Mouse (Mus musculus): ENCODE data around the gene Fam240a. TPM values are rescaled to one million over a fixed set of nuclear protein-coding genes. Genes with fewer than 3 reads are reported as not detected.

Fam240a gene
- total RNA-seq, 2 experiments from 2014 or later: not detected

GRCm38 (mm10) chr9:110899451-110900008 is 17.1 kb downstream of the Fam240a start:
- no peak for ATAC-seq (replicated peaks; ENCODE audit: poor library complexity, severe bottlenecking)

- ATAC-seq (replicated peaks; ENCODE audit: poor library complexity, severe bottlenecking): peak; percentile 60
These were observed 20.1 kb downstream of the Fam240a start for GRCm38 (mm10) chr9:110896595-110896994.

DNA sequence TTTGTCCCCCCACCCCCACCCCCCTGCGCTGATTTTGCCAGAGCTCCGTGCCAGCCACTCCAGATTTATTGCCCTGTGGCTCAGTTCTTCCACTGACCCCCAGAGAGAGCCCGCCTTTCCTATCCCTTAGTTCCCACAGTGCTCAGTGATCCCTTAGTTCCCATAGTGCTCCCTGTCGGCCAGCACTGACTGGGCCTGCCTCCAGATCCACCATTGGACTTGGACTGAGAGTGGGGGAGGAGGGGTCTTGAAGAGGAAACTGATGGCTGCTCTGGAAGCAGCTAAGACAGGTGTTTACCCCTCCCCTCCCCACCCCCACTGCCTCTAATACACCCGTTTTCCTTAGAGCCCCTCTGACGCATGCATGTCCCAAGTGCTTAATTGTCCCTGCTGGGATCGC is 20.7 kb downstream of the Fam240a start:
- no peak for ATAC-seq (replicated peaks; ENCODE audit: poor library complexity, severe bottlenecking)

GRCm38 (mm10) chr9:110895507-110895906 is 21.2 kb downstream of the Fam240a start:
- no peak for ATAC-seq (replicated peaks; ENCODE audit: poor library complexity, severe bottlenecking)

DNA sequence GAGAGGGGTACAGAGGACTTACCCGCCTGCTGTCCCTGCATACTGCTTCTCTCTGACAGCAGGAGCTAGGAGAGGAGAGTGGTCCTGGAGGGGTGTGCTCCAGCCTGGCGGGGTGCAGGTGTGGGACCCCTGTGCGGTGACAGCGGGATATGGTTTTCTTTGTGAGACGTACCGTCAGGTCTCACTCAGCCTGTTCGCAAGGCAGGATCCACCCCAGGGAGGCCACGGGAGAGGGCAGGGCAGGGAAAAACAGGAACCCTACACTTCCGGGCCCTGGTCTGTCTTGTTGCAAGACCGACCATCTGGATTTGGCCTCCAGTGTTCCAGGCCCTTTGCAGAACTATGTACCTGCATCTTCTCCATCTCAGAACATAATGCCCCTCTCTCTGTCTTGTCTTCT is 23.2 kb downstream of the Fam240a start:
- ATAC-seq (replicated peaks; ENCODE audit: poor library complexity, severe bottlenecking): peak; percentile 61

GRCm38 (mm10) chr9:110892552-110892951 is 24.1 kb downstream of the Fam240a start:
- no peak for ATAC-seq (replicated peaks; ENCODE audit: poor library complexity, severe bottlenecking)

DNA sequence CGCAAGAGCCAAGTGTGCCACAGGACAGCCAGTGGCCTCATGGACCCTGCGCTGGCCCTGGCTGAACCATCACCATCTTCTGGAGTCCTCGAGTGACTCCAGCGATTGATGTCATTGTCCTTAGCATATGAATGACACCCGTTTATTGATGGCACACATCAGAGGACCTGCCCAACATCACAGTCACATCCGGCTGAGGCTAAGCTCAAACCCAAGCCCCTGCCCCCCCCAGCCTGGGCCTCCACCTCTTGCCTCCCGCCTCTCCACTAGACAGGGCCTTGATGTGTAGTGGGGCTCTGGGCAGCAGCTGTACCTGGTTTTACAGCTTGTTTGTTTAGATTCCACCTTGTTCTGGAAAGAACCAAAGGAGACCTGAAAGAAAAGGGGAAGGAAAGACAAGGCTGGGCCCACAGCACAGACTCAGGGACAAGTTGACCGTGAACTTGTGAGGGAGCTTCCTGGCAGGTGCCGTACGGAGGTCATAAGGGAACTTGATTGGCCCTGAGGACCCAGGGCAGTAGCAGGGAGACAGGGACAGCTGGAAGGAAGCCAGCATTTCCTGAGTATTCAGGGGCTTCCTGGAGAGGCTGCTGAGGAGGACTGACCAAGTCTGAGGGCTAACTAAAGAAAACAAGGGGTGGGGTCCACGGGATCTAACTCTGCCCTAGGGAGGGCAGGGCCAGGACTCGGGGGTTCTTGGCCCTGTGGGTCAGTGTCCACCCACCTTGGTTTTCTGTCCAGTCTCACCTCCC is 25.4 kb downstream of the Fam240a start:
- ATAC-seq (replicated peaks; ENCODE audit: poor library complexity, severe bottlenecking): no peak

GRCm38 (mm10) chr9:110890026-110890783 is 26.5 kb downstream of the Fam240a start:
- no peak for ATAC-seq (replicated peaks; ENCODE audit: poor library complexity, severe bottlenecking)

- ATAC-seq (replicated peaks; ENCODE audit: poor library complexity, severe bottlenecking): no peak
These were observed 27.7 kb downstream of the Fam240a start for GRCm38 (mm10) chr9:110888935-110889334.

DNA sequence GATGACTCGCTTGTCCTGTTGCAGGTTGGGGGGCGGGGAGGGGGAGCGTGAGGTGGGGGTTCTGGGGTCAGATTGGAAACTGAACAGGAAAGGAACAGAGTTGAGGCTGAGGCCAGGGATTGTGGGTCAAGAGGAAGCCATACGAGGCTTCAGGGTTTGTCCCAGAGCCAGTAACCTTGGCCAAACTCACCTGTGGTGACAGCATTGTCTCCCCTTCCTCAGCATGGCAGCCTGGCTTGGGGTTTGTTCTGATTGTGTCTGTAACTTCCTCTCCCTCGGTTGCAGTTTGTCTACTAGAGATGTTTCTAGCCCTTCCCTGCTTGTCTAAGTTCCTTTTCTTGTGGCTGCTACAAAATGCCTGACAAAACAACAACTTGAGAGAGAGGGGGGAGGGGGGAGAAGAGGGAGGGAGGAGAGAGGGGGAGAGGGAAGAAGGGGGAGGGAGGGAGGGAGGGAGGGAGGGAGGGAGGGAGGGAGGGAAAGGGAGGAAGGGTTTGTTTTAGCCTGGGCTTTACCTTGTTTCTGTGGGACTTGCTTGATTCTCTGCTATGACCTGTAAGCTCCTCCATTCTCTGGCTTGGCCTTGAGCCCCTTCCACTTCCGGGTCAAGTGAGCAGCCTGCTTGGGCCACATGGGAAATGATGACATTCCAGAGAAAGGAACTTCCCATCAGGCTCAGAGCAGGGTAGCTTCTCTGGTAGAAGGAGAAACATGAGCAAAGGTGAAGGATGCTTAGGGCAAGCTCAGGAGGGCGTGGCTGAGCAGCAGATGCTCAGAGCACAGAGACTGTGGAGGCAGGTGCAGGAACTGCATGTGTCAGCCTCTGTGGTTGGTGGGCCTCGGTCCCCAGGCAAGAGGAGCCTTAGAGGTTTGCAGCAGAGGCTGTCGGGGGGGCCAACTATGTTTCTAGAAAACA is 29.0 kb downstream of the Fam240a start:
- no peak; the same call in 1 of the 2 replicates for ATAC-seq (replicated peaks; ENCODE audit: poor library complexity, severe bottlenecking)

DNA sequence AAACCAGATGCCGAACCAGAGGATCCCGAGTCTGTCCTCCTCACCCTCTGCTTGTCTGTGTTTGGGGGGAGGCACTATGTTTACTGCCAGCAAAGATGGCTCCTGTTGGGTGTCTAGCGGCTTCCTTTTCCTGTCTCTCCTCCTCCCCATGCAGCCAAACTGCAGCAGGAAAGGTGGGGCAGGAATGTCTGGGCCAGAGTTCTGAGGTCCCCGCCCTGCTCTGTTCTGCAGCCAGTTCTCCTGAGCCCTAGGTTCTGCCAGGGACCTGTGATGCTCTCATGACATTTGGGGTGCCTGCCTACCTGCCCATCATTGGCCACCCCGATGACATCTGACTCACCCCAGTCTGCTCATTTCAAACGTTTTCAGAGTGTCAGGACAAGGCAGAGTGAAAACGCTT is 34.7 kb downstream of the Fam240a start:
- no peak for ATAC-seq (replicated peaks; ENCODE audit: poor library complexity, severe bottlenecking)

- ATAC-seq (replicated peaks; ENCODE audit: poor library complexity, severe bottlenecking): peak; percentile 13; the same call in 1 of the 2 replicates
These were observed 35.9 kb downstream of the Fam240a start for GRCm38 (mm10) chr9:110880772-110881171.

DNA sequence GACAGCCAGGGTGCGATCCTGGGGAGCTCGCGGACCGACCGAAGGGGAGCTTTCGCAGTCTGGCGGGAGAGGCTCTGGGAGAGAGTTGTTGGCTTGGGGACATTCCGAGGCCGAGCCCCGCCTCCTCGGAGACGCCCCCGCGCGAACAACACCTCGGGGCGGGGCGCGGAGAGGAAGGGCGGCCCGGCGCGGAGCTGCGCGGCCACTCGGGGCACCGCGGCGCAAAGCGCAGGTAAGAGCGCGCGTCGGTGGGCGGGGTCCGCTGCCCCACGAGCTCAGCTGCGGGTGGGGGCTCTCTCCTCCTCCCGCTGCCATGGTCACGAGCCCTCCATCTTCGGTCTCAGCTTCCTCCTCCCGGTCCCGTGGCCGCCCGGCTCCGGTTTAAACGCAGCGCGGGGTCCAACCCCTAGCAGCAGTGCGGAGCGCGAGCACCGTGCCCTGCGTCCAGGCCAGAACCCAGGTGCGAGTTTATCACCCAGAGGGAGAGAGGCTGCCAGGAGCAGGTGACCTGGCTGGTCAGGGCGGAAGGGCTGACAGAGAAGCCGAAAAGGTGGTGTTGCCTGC is 36.6 kb downstream of the Fam240a start, which contains the start of gene Tmie:
Tmie (minus strand) TSS at position 116 of the 564 bp plus-strand sequence.
- ATAC-seq (replicated peaks; ENCODE audit: poor library complexity, severe bottlenecking): peak; percentile 56

DNA sequence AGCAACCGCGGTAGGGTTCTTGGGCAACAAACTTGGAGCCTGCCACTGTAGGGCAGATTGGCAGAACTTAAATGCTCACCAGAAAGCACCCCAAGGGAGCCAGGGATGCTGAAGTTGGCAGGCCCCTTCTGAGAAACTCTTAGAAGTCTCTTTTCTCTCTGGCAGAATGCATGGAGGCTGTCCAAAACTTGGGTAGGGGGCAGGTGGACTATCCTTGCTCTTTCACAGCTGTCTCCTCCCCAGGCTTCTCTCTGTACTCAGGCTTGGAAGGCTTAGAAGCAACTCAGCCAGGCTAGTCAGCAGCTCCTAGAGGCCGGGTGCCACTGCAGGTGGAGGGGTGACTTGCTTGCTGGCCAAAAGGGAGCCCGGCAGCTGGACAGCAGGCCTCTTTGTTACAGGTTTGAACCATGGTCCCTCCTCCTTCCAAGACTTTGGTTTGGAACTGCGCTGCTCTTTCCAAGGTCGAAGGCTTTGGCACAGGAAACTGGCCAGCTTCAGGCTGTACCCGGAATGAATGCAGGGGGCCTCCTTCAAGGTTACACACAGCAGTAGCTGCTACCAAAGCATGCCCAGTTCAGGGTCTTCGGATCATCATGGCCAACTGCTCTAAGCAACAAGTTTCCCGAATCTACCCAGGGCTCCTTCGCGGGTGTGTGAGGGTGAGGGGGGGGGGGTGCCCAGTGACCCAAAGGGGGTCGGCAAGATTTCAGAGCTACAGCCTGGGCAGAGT is 37.3 kb downstream of the Fam240a start, which contains the start of gene Als2cl:
Als2cl (plus strand) TSS at position 680 of the 730 bp plus-strand sequence.
- ATAC-seq (replicated peaks; ENCODE audit: poor library complexity, severe bottlenecking): no peak

DNA sequence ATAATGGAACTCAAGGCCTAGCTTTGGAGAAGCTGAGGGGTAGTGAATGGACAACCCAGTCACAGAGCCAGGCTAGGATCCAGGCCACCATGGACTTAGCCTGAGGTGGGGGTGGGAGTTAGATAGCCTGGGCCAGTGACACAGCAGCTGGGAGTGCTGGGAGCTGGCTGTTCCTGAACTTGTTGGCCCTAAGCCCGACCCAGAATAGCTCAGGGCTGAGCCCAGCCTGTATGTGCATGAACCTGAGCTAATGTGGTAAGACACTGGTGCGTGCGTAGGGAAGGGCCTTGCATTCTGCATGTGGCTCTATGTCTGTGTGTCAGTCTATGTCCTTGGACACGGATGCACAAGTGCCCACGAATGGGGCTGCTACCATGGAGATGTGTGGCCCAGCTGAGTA is 38.8 kb downstream of the Fam240a start:
- ATAC-seq (replicated peaks; ENCODE audit: poor library complexity, severe bottlenecking): no peak

- ATAC-seq (replicated peaks; ENCODE audit: poor library complexity, severe bottlenecking): peak; percentile 33; the same call in 1 of the 2 replicates
These were observed 39.3 kb downstream of the Fam240a start for GRCm38 (mm10) chr9:110877353-110877752.

DNA sequence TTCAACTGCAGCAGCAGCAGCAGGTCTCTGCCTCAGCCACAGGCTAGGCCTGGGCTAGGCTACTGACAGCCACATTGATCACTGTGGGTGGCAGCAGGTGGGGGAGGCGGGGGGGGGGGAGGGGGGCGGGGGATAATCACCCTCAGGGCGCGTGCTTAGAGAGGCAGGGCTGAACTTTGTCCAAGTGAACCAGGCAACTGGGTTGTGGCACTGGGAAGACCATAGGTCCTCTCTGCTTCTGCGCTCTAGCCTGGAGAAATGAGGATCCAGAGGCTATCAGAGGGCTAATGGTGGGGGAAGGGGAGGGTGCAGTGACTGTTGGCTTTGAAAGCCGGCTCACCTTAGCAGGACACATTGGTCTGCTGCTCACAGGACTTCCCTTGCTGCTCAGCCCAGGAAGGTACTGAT is 41.4 kb downstream of the Fam240a start:
- ATAC-seq (replicated peaks; ENCODE audit: poor library complexity, severe bottlenecking): no peak

DNA sequence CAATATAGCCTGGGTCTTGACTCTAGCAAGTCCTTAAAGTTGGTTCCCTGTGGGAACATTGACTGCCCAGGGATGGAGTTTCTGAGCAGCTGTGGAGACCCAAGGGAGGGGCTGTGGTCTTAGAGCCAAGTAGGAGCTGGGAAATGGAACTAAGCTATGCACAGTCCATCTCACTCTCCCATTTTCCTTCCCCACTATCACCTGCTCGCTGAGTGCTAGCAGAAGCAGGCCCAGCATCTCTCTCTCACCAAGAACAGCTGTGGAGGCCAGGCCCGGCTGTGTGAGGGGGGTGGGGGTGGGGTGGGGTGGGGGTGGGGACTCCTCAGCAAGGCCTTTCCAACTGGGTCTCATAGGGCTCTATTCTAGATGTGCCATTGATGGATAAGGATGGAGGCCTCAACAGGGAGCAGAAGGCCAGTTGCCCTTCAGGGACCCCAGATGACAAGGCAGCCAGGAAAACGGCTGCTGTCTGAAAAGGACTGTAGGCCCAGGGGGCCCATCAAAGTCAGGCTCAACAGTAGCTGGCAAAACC is 41.9 kb downstream of the Fam240a start:
- ATAC-seq (replicated peaks; ENCODE audit: poor library complexity, severe bottlenecking): no peak

Measured in granulocyte monocyte progenitor cell, adult 5-6 weeks (primary cell).